Mouse (Mus musculus) mouse embryonic stem cell (cell line): Measurements from ENCODE around the gene Prkaa2.

Source experiments
- in situ Hi-C, 2 experiments: fragments of 300-500 bp; cut with MboI; formaldehyde crosslinking; loops; 1 replicate in 1 of 2; 3 replicates in 1 of 2; pipeline ENCODE4 v1.14.3; 2019 to 2020; ENCODE audit warnings: low sequenced_read_pairs in 2 of 2, low pct_unique_long_range_greater_than_20kb in 1 of 2, mixed read lengths in 1 of 2; ENCODE audit not compliant: unreplicated experiment in 1 of 2

Prkaa2 gene

DNA sequence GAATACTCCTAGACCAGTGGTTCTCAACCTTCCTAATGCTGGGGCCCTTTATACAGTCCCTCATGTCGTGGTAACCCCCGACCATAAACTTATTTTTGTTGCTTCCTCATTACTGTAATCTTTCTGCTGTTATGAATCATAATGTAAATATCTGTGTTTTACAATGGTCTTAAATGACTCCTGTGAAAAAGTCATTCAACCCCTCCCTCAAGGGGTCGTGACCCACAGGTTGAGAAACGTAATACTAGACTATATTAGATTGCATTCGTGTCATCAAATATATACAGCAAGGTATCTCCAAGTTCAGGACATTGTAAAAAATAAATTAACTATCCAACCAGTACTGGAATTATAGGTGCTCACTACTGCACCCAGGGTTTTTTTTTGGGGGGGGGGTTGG is 3.4 kb upstream of the Prkaa2 start:
- in situ Hi-C loops, result no loop called here

DNA sequence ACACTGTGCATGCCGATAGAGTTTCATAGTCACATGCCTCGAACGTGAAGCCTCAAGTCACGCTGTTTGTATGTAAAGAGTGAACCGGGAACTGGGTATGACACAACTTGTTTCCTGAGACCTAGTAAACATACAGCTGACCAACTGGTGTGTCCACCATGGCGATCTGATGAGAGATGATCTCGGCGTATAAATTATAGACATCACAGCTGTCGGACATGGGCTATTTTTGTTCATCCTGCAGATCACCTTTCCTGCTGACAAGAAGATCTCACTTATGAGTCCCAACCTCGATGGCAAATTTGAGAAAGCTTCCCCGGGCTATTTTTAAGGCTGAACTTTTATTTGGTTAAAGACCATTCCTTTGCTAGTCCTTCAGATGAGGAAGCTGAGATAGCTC is 2.1 kb upstream of the Prkaa2 start:
- in situ Hi-C loops, result no loop called here

DNA sequence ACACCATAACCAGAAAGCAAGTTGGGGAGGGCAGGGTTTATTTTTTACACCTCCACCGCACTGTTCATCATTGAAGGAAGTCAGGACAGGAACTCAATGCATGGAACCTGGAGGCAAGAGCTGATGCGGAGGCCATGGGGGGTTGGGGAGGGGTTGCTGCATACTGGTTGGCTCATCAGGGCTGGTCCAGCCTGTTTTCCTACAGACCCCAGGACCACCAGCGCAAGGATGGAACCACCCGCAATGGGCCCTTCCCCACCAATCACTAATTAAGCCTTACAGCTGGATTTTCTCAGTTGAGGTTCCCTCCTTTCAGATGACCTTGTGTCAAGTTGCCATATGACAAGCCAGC is 970 bp upstream of the Prkaa2 start:
- in situ Hi-C loops, result no loop called here

DNA sequence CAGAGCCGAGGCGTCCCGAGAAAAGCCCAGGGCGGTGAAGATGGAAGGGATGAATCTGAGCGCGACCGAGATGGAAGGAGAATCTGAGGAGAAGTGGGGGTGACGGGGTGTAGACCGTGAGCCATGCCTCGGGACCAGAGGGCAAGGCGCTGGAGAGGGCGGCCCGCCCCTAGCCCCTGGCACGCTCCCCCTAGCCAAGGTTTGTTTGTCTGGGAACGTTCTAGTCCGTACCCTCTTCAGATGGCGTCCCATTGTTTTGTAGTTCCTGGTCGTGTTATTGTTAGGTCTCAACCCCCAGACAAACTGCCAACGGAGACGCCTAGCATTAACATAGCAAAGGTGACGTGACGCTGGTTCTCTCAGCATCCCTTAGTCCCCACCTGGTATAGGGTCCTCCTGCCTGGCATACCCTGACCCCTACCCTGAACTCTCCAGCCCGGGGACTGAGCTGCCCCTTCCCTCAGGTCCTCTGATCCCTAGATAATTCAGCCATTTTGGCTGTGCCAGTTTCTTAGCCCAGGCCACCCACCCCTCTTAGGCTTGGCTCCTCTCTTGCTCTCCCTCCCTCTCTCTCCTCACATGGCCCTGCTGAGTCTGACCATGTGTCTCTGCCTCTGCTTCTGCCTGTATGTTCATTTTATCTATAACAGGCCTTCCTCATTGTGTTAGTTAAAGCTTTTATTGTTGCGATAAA is 447 bp upstream of the Prkaa2 start:
- in situ Hi-C loops, result no loop called here

DNA sequence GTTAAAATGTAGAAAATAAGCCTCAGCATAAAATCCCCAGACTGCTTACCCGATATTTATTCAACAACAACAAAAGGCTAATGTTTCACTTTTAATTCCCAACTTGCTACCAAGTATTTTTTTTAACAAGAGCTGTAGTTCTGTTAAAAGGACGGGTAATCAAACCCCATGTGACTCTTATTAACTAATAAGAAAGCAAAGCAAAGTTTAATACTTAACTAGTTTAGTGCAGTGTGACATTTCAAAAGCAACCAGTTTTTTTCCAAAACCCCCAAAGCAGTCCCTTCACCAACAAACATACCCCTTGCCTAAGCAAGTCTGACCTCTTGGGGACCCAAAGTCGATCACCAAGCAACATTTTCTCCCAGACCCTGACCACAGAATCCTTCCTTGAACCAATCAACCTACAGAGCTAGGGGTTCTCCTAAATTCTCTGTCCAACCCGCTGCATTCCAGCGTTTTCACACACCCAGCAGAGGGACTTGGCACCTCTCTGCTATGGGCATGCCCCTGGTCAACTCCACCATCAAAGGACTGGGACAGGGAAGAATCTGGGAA is 970 bp downstream of the Prkaa2 start:
- in situ Hi-C loops, result no loop called here

DNA sequence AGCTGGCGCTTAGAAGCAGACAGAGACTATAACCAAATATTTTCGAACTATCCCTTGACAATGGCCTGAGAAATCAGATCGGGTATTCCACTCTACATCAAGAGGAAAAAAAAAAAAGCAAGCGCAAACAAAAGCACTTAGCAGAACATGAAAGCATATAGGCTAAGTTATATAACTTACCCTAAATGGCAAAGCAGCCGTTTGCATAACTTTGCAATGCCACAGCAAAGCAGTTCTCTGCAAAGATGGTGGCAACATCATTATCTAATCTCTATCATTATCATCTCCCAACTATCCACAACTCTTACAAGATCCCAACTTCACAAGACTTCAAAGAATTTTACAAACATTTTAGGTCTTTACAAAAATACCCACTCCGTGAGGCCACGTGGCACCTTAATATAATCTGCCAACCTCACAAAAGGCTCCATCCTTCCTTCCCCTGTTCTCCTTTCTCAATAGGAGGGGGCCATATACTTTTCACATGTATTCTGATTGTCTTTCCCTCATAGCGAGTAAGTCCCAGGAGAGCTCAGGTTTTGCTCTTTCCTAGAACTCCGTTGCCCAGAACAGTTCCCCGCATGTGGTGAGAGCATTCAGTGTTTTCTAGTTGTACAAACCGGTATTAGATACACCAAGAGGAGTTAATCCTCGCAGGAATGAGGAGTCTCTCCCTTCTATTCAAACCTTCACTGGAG is 1.6 kb downstream of the Prkaa2 start:
- in situ Hi-C loops, result no loop called here

DNA sequence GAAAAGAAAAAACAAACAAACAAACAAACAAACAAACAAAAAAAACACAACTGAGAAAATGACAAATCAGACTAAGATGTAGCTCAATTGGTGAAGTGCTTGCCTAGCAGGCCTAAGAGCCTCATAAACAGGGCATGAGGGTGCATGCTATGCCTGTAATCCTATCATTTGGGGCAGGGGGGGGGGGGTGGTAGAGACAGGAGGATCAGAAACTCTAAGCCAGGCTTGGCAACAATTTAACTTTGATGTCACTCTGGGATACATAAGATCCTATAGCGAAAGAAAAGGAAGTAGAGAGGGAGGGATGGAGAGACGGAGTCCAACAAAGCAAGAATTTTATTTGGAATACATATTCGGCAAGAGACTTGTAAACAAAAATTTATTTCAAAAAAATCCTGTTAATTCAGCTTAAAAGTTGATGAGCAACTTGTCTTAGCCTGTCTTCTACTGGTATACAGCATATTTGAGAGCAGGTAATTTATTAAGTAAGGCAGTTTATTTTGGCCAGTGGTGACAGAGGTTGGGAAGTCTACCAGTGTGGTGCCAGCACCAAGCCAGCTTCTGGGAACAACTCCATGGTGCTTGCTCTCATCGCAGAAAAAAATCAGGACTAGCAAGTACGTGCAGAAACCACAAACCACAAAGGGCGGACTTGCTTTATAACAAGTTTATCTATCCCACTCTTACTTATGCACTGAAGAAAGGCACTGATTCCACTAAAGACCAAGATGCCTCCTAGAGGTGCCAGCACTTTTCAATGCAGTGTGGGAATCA is 5.4 kb downstream of the Prkaa2 start:
- in situ Hi-C loops, result no loop called here

DNA sequence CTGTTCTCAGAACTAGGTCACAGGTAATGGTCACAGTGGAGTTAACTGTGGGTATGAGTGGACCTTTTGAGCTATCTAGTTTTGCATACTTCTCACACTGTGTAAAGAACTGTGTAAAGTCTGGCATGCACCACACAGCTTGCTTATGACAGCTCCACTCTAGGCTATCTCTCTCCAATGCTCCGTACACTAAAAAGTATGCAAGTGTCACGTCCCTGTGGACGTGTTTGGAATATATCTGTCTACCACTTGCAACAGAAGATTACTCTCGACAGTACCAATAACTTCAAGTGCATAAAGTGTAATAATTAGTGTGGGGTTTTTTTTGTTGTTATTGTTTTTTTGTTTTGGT is 8.4 kb downstream of the Prkaa2 start:
- in situ Hi-C loops, result no loop called here

DNA sequence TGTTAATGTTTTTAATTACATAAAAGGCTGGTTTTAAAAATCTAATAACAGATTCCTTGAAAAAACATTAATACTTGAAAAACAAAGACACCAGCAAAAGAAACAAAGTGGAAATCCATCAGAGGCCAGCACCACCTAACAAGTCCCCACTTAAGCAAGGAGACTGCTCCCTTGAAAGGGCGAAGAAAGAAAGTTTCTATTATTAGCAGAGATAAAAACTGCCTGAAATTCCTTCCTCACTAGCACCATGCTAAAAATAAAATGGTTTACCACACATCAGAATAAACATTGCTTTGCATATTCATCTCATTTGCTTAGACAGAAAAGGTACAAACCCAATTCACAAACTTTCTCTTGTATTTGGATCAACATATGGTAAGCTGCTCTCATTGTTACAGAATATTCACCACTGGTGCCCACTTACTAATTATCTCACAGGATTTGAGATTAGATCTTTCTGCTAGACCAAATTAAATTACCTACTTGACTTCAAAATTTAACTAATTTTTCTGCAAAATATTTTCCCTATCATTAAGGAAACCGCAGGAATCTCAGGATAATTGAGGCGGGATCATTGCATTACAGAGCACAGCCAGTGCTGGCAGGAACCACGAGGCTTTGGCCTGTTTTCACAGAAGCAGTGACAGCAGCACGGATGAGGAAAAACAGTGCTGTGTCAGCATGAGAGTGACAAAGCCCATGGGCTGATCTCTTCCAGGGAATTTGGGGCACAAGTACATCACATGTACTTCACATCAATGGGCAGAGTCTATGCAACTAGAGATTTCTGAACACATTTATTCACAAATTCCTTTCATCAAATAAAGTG is 9.0 kb downstream of the Prkaa2 start:
- in situ Hi-C loops, result no loop called here

DNA sequence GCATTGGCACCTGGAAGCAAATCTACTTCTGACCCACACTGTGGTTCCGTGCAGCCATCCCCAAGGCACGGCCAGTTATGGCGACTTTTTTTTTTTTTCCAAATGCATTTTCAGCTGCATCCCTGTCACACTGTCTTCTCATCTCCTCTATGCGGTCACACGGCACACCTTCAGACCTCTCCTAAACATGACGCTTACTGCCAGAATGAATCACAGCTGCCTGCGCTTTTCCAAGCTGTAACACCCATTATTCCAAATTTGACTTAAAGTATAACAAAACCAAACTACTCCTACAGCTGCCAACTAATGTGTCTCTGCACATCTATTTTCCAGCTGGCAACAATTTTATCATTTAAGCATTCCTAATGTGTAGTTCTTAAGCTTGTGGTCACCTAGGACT is 11.0 kb downstream of the Prkaa2 start:
- in situ Hi-C loops, result no loop called here

DNA sequence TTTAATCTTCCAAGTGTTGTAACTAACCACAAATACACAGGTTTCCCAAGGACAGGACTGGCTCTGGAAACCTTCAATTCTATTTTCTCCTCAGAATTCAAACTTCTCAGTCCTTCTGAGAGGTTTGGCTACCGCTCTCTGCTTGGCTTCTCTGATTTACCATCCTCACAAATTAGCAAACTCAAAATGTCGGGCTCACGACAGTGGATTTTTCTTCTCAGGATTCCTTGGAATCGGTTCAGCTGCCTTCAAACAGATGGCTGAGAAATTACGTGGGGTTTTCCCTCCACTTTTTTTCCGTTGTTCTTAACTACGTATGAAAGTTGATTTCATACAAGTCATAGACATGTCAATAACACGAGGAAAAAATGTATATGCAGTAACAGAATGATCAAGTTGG is 11.5 kb downstream of the Prkaa2 start:
- in situ Hi-C loops, result no loop called here

DNA sequence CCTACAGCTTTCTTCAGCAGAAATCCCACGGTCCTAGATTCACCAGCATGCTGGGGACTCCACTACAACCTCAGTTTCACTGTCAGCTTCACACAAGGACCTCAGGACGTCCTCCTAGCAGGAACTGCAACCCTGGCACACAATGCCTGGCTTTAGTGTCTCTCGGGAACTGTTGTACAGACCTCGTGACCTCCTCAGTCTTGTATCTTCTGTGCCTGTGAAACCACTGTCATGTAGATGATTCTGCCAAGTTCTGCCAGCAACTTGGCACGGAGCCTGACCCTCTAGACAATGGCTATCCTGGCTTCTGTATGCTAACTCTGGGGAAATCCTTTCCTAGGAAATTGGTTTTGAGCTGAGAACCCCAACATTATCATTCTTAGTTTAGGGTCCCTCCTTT is 14.4 kb downstream of the Prkaa2 start:
- in situ Hi-C loops, result no loop called here

DNA sequence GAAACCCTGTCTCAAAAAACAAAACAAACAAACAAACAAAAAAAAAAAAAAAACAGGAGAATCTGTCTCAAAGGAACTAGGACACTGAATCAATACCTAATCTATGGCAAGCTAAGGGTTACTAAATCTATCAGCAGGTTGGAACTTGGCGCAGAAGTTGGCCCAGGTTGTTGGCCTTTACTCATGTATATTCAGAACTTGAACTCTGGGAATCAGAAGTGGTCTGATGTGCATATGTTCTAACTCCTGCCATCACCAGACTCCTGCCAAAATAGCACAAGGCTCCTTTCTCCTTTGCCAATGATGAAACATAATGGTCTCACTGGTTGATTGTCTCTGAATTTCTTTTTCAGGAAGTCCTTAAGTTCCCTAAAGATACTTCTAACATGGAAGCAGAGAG is 15.7 kb downstream of the Prkaa2 start:
- in situ Hi-C loops, result no loop called here

DNA sequence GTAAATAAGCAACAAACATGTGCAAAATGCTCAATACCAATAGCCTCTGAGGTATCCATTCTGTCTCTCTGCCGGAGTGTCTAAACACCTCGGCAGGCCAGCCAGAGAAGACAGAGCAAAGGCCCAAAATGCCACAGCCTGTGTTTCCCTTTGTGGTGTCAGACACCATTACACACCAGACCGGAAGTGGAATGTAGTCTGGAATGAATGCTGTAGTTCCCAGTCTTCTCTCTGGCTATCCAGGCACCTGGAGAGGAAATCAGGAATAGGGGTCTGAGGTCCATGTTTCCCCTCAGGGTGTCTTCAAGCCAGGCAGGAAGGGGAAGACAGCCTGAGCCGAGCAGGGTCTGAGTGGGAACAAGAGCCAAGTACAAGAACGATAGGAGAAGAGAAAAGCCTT is 19.3 kb downstream of the Prkaa2 start:
- in situ Hi-C loops, result no loop called here

DNA sequence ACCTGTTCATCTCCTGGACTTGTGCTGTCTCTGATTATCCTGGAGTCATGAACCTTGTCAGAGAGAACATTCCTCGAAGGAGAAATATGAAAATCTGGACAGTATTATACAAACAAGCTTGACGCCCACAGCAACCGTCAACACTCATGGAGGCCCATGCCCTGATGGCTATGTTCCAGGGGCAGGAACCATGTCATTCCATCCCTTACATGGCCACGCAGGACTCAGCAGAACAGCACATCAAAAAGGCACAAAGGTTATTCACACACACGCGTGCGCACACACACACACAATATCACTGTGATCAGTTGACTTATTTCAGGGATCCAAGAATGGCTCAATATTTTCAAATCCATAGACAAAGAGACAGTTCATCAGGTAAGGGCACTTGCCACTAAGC is 20.3 kb downstream of the Prkaa2 start:
- in situ Hi-C loops, result no loop called here

DNA sequence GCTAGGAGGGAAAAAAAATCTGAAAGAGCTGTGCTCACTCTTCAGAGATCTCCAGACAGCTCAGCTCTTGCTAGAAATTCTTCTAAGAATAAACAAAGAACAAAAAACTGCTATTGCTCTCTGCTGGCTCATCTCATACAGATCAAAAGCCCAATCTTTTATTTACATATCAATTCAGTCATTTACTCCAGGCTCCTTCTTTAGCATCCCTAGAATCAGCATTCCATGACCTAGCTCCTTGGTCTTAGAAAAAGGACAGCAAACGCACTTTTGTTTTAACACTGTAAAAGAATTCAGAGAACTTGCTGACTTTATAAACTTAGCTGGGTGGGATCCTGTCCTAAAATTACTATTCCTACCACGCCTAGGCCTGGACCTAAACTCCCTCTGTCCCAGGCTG is 21.0 kb downstream of the Prkaa2 start:
- in situ Hi-C loops, result no loop called here

DNA sequence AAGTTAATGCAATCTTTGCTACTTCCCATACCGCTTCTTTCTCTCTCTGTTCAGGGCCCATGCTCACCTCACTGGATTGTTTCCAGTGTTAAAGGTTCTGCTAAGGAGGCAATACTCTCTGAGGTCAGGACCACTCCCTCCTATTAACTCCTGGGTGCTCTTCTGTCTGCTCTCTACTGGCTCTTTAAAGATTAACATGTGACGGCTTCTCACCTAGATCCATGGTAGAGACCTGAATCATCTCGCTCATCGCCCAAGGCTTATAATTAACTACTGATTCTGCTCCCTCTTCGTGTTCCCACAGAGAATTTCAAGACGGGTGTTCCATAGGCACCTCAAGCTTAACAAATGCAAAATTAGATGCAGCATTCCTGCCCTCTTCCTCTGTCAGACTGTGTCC is 33.5 kb downstream of the Prkaa2 start:
- in situ Hi-C loops, result no loop called here

DNA sequence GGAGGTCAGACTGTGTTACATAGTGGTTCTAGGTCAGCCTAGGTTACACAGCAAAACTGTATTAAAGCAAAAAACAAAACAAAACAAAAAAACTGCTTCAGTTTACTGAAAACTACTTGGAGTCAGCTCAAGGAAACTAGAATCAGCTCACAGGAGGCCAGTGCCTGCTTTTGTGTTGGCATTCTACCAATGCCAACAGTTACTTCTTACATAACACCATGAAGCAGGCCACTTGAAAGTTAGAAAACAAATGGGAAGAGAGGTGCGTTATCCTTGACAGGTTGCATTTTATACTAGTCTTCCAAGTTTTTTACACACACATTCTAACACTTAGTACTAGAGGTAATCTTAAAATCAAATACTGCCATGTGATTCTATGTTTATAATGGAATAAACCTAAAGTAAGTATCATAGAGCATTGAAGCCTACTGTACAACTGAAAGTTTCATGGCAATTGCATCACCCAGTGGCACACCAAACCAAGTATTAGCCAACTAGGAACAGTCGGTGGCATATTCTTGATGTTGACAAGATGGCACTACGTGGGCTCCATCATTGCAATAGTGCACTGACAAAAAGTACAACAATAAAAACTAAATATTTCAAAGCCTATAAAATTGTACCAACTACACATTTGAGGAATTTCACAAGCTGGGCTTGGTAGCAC is 37.8 kb downstream of the Prkaa2 start:
- in situ Hi-C loops, result no loop called here
